Mouse (Mus musculus) retina, postnatal 1 day (tissue): ENCODE measurements at regions not wholly inside any gene's neighbourhood (a gene's known extent, or its start where the extent isn't known, plus 50 kb on each side); places are given as distances from the start of the nearest gene placed in this dataset.

Source experiments
- DNase-seq: peaks from one replicate; pipeline ENCODE4 v3.0.0-alpha.2; 2012

- DNase-seq: no peak
Observed at GRCm38 (mm10) chr12:26621135-26621932, 152.3 kb downstream of the Cmpk2 start.

- no peak for DNase-seq
Observed at GRCm38 (mm10) chr12:26620501-26621134, 151.6 kb downstream of the Cmpk2 start.

- no peak for DNase-seq
Observed at GRCm38 (mm10) chr12:26617969-26618368, 149.0 kb downstream of the Cmpk2 start.

- peak; percentile 91 for DNase-seq
Observed at GRCm38 (mm10) chr12:26613086-26613705, 144.2 kb downstream of the Cmpk2 start.

GRCm38 (mm10) chr12:26610079-26610478 is 141.1 kb downstream of the Cmpk2 start:
- DNase-seq: no peak

- no peak for DNase-seq
Observed at GRCm38 (mm10) chr12:26598501-26598900, 129.5 kb downstream of the Cmpk2 start.

- no peak for DNase-seq
Observed at GRCm38 (mm10) chr12:26592125-26592524, 123.1 kb downstream of the Cmpk2 start.

- no peak for DNase-seq
Observed at GRCm38 (mm10) chr12:26589091-26589490, 120.1 kb downstream of the Cmpk2 start.

- DNase-seq: no peak
Observed at GRCm38 (mm10) chr12:26577438-26577837, 108.4 kb downstream of the Cmpk2 start.

- no peak for DNase-seq
Observed at GRCm38 (mm10) chr12:26571602-26572001, 102.6 kb downstream of the Cmpk2 start.

- DNase-seq: no peak
Observed at GRCm38 (mm10) chr12:26567435-26567834, 98.4 kb downstream of the Cmpk2 start.

GRCm38 (mm10) chr12:26562858-26563257 is 93.9 kb downstream of the Cmpk2 start:
- no peak for DNase-seq

- no peak for DNase-seq
Observed at GRCm38 (mm10) chr12:26559560-26559959, 90.6 kb downstream of the Cmpk2 start.

- peak; percentile 11 for DNase-seq
Observed at GRCm38 (mm10) chr12:26557411-26557810, 88.4 kb downstream of the Cmpk2 start.

- no peak for DNase-seq
Observed at GRCm38 (mm10) chr12:26551168-26551926, 82.3 kb downstream of the Cmpk2 start.

- DNase-seq: no peak
Observed at GRCm38 (mm10) chr12:26547466-26547865, 78.5 kb downstream of the Cmpk2 start.

- no peak for DNase-seq
Observed at GRCm38 (mm10) chr12:26546361-26546760, 77.4 kb downstream of the Cmpk2 start.

GRCm38 (mm10) chr12:26543463-26543862 is 74.5 kb downstream of the Cmpk2 start:
- DNase-seq: no peak

- no peak for DNase-seq
Observed at GRCm38 (mm10) chr12:26542451-26542850, 73.4 kb downstream of the Cmpk2 start.

- peak; percentile 72 for DNase-seq
Observed at GRCm38 (mm10) chr12:26535261-26535890, 66.4 kb downstream of the Cmpk2 start.

- peak; percentile 68 for DNase-seq
Observed at GRCm38 (mm10) chr12:26534229-26535105, 65.5 kb downstream of the Cmpk2 start.
